Mouse (Mus musculus) lung, postnatal 0 days (tissue): Measurements from ENCODE around the gene Ptp4a2. TPM values are rescaled to one million over a fixed set of nuclear protein-coding genes. Genes with fewer than 3 reads are reported as not detected.
A peak's percentile ranks its signal among the peaks of the same experiment; 100 is the strongest.

Experiments
- ATAC-seq: fragments of 200-750 bp; cut with Nextera tagmentation; 2 replicates; pipeline ENCODE4 v1.8.0; 2017; ENCODE audit warnings: moderate library complexity
- DNase-seq: peaks from one replicate; pipeline ENCODE4 v3.0.0-alpha.2; 2016; ENCODE audit warnings: low spot score
- H3K27ac ChIP-seq: fragments of 300-500 bp; sonication (generic); 2 replicates; pipeline ENCODE4 v1.5.1; 2014; ENCODE audit warnings: antibody characterized with exemption, mild to moderate bottlenecking, low read length, mixed read lengths
- H3K27me3 ChIP-seq: fragments of 300-500 bp; sonication (generic); replicated peaks from 2 replicates; pipeline ENCODE4 v1.6.1; 2014; ENCODE audit warnings: low read length, mixed read lengths; ENCODE audit not compliant: insufficient read depth
- H3K36me3 ChIP-seq: fragments of 300-500 bp; sonication (generic); 2 replicates; pipeline ENCODE4 v1.6.1; 2014; ENCODE audit warnings: low read length, mixed read lengths; ENCODE audit not compliant: insufficient read depth
- H3K4me1 ChIP-seq: fragments of 300-500 bp; sonication (generic); 2 replicates; pipeline ENCODE4 v1.6.1; 2014; ENCODE audit warnings: antibody characterized with exemption, low read depth, low read length, mixed read lengths; ENCODE audit not compliant: insufficient read depth
- H3K4me2 ChIP-seq: fragments of 300-500 bp; sonication (generic); replicated peaks from 2 replicates; pipeline ENCODE4 v1.6.1; 2014; ENCODE audit warnings: low read depth, mild to moderate bottlenecking, low read length, moderate library complexity, mixed read lengths
- H3K4me3 ChIP-seq: fragments of 300-500 bp; sonication (generic); 2 replicates; pipeline ENCODE4 v1.5.1; 2014; ENCODE audit warnings: low read depth, low read length
- H3K9ac ChIP-seq: fragments of 300-500 bp; sonication (generic); replicated peaks from 2 replicates; pipeline ENCODE4 v1.6.1; 2014; ENCODE audit warnings: low read depth, mild to moderate bottlenecking
- H3K9me3 ChIP-seq: fragments of 300-500 bp; sonication (generic); 2 replicates; pipeline ENCODE4 v1.6.1; 2016; ENCODE audit warnings: low read length, mixed read lengths
- CTCF ChIP-seq: IDR thresholded peaks from 2 replicates; pipeline ENCODE4 v1.5.1; 2016; ENCODE audit warnings: antibody characterized with exemption, mild to moderate bottlenecking
- EP300 ChIP-seq: IDR thresholded peaks from 2 replicates; pipeline ENCODE4 v1.6.1; 2016; ENCODE audit warnings: antibody characterized with exemption, mild to moderate bottlenecking, control low read depth
- WGBS: fragments of 180-500 bp; shearing (Covaris S2); extraction: QIAGEN DNeasy Blood & Tissue Kit; methylation state at CpG from one replicate; pipeline ENCODE4 v1.1.7; 2014; 5-methylcytosine and 5-hydroxymethylcytosine counted together
- polyA plus RNA-seq: library from polyadenylated mRNA; unstranded; fragments of >200 nt; fragmentation: Nextera tagmentation; extraction: Ambion mirVana; gene quantifications from 2 replicates; pipeline ENCODE4 v1.2.1, GENCODE M21; 2015

The Ptp4a2 gene
- polyA plus RNA-seq, 1 experiment from 2014 or later = 318 TPM

DNA sequence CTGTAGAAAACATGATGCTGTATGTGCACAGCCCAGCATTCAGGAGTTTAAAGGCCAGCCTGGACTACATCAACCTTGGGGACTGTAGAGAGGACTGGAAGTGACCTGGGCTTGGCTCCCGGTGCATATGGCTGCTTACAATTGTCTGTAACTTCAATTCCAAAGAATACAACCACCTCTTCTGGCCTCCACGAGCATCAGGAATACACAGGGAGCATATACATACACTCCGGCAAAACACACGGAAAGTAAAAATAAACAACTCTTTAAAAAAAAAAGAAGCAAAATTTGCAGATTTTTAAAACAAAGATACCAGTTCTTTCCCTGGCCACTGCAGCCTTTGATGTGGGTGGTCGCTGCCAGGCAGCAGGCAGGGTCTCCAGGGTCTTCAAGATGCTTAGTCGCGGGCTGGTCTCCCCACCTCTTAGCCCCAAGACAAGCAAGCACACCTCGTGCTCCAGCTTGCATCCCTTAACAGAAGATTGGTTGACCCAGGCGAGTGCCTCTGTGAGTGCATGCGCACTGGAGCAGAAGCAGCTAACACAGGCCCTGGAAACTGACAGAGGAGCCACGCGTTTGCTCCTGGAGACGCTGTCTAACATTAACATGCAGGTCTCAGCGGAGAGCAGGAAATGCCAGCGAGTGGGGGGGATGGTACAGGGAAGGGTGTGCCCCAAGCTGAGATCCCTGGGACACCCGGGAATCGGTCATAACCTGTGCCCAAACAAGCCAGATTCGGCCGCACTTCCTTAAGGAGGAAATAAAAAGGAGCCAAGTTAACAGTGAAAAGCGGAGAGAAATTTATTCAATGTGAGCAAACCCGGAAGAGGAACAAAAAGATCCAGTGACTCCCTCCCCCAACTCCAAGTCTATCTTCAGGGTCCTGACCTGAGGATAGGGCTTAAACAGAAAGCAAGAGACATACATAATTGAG lies 66.1 kb downstream of the Ptp4a2 start:
- Histone ChIP-seq H3K27me3 (no peaks in the 10 kb centered on the region), H3K9ac (peak overlapping the region; percentile 44), H3K4me3 (peak overlapping the region; percentile 29), H3K27ac (peak overlapping the region; percentile 89), H3K36me3 (no peaks in the 10 kb centered on the region), H3K4me1 (peaks cover 11% of the 10 kb centered on the region), H3K4me2 (peak overlapping the region; percentile 56), H3K9me3 (no peaks in the 10 kb centered on the region)
- no peak for TF ChIP-seq CTCF
- peak; percentile 46 for TF ChIP-seq EP300
- 8% methylated on average over 21 of the region's 21 CpGs for WGBS
- ATAC-seq (peak; percentile 86), DNase-seq (peak; percentile 85)

- Histone ChIP-seq H3K36me3 (no peaks in the 10 kb centered on the region), H3K4me2 (peak overlapping the region; percentile 56), H3K4me3 (peak overlapping the region; percentile 29; the same call in 1 of the 2 replicates), H3K9me3 (no peaks in the 10 kb centered on the region), H3K9ac (peak overlapping the region; percentile 44), H3K27me3 (no peaks in the 10 kb centered on the region), H3K4me1 (peaks cover 11% of the 10 kb centered on the region), H3K27ac (peak overlapping the region; percentile 89)
- ATAC-seq (no peak), DNase-seq (no peak)
- TF ChIP-seq CTCF = no peak
- TF ChIP-seq EP300 = no peak
- 60% methylated on average over 11 of the region's 11 CpGs for WGBS
These were observed 67.1 kb downstream of the Ptp4a2 start for GRCm38 (mm10) chr4:129877967-129878655.

- Histone ChIP-seq H3K4me1 (peaks cover 11% of the 10 kb centered on the region), H3K27ac (no peak overlapping the region), H3K36me3 (no peaks in the 10 kb centered on the region), H3K4me3 (no peak overlapping the region), H3K9me3 (no peaks in the 10 kb centered on the region), H3K4me2 (no peak overlapping the region), H3K9ac (no peak overlapping the region), H3K27me3 (no peaks in the 10 kb centered on the region)
- WGBS = 77% methylated on average over 8 of the region's 8 CpGs
- TF ChIP-seq CTCF = no peak
- TF ChIP-seq EP300 = no peak
- ATAC-seq = no peak
- no peak for DNase-seq
These were observed 67.7 kb downstream of the Ptp4a2 start for GRCm38 (mm10) chr4:129878656-129879145.

GRCm38 (mm10) chr4:129879206-129879780 lies 68.3 kb downstream of the Ptp4a2 start:
- DNase-seq (no peak), ATAC-seq (no peak)
- H3K9me3 ChIP-seq = no peaks in the 10 kb centered on the region
- TF ChIP-seq CTCF (no peak), EP300 (no peak)
- H3K36me3 ChIP-seq = no peaks in the 10 kb centered on the region
- 71% methylated on average over 4 of the region's 4 CpGs for WGBS
- peaks cover 11% of the 10 kb centered on the region for H3K4me1 ChIP-seq
- H3K27ac ChIP-seq = no peak overlapping the region
- no peak overlapping the region for H3K4me2 ChIP-seq
- no peak overlapping the region for H3K4me3 ChIP-seq
- H3K9ac ChIP-seq = no peak overlapping the region
- no peaks in the 10 kb centered on the region for H3K27me3 ChIP-seq

GRCm38 (mm10) chr4:129880615-129881014 lies 69.6 kb downstream of the Ptp4a2 start:
- Histone ChIP-seq H3K4me3 (no peak overlapping the region), H3K9ac (no peak overlapping the region), H3K27ac (no peak overlapping the region), H3K9me3 (no peaks in the 10 kb centered on the region), H3K4me2 (no peak overlapping the region), H3K27me3 (no peaks in the 10 kb centered on the region), H3K4me1 (peaks cover 11% of the 10 kb centered on the region), H3K36me3 (no peaks in the 10 kb centered on the region)
- TF ChIP-seq CTCF (no peak), EP300 (no peak)
- no peak for DNase-seq
- WGBS = 54% methylated on average over 7 of the region's 7 CpGs
- ATAC-seq = no peak

DNA sequence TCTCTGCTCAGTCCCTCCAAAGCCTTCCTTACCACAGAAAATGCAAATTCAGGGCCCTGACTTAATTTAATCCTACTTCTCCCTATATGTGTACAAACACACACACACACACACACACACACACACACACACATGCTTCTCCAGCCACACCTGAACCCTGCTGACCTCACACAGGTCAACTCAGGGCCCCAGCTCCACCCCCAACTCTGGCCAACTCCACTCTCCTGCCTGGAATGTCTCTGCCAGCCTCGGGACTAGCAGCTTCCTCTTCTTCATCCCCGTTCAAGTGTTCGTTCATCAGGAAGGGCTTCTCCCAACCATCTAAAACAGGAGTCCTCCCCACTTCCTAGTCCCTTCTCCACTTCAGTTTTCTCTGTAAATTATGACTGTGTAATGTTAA lies 70.6 kb downstream of the Ptp4a2 start:
- H3K4me2 ChIP-seq = 0 out of 2 replicates have a peak overlapping the region, but pooled peaks have one; percentile 31

More for the DNA sequence above, 70.6 kb downstream of the Ptp4a2 start:
- H3K27me3 ChIP-seq = no peaks in the 10 kb centered on the region
- ATAC-seq (no peak), DNase-seq (no peak)
- H3K4me3 ChIP-seq = no peak overlapping the region
- no peak for TF ChIP-seq CTCF
- TF ChIP-seq EP300 = no peak
- H3K9me3 ChIP-seq = no peaks in the 10 kb centered on the region
- H3K36me3 ChIP-seq = no peaks in the 10 kb centered on the region
- H3K27ac ChIP-seq = peak overlapping the region; percentile 64; the same call in 1 of the 2 replicates
- 12% methylated on average over 3 of the region's 3 CpGs for WGBS
- peaks cover 11% of the 10 kb centered on the region for H3K4me1 ChIP-seq
- no peak overlapping the region for H3K9ac ChIP-seq
